Mouse (Mus musculus): ENCODE measurements around the gene Sys1. TPM values are rescaled to one million over a fixed set of nuclear protein-coding genes. Genes with fewer than 3 reads are reported as not detected.

Sys1 gene
- polyA plus RNA-seq, 1 experiment, result 26.4 TPM

- Histone ChIP-seq H3K4me3 (ENCODE audit: control insufficient read depth, low read depth, low read length) (no peak overlapping the region), H3K27me3 (ENCODE audit: control insufficient read depth, insufficient read depth, low read length) (no peaks in the 10 kb centered on the region), H3K27ac (ENCODE audit: control insufficient read depth, insufficient read depth, low read depth, low read length) (no peak overlapping the region), H3K4me1 (ENCODE audit: control insufficient read depth, insufficient read depth, low read length) (no peaks in the 10 kb centered on the region), H3K36me3 (ENCODE audit: control insufficient read depth, insufficient read depth, low read length) (no peaks in the 10 kb centered on the region)
- TF ChIP-seq POLR2A (IDR thresholded peaks at IDR 0.05; ENCODE audit: control insufficient read depth, low read depth, low read length) (no peak), CTCF (IDR thresholded peaks at IDR 0.05; ENCODE audit: control insufficient read depth, insufficient read depth, insufficient replicate concordance, low read depth, low read length) (no peak)
These were observed 35.5 kb upstream of the Sys1 start for GRCm38 (mm10) chr2:164421306-164421705.

GRCm38 (mm10) chr2:164421979-164422378, 34.8 kb upstream of the Sys1 start:
- H3K36me3 ChIP-seq (ENCODE audit: control insufficient read depth, insufficient read depth, low read length), result no peaks in the 10 kb centered on the region
- no peak overlapping the region for H3K27ac ChIP-seq (ENCODE audit: control insufficient read depth, insufficient read depth, low read depth, low read length)
- no peaks in the 10 kb centered on the region for H3K27me3 ChIP-seq (ENCODE audit: control insufficient read depth, insufficient read depth, low read length)
- H3K4me1 ChIP-seq (ENCODE audit: control insufficient read depth, insufficient read depth, low read length), result no peaks in the 10 kb centered on the region
- TF ChIP-seq CTCF (IDR thresholded peaks at IDR 0.05; ENCODE audit: control insufficient read depth, insufficient read depth, insufficient replicate concordance, low read depth, low read length) (no peak), POLR2A (IDR thresholded peaks at IDR 0.05; ENCODE audit: control insufficient read depth, low read depth, low read length) (no peak)
- H3K4me3 ChIP-seq (ENCODE audit: control insufficient read depth, low read depth, low read length), result no peak overlapping the region

GRCm38 (mm10) chr2:164422675-164423393, 33.9 kb upstream of the Sys1 start:
- TF ChIP-seq CTCF (IDR thresholded peaks at IDR 0.05; ENCODE audit: control insufficient read depth, insufficient read depth, insufficient replicate concordance, low read depth, low read length), result no peak
- no peak for TF ChIP-seq POLR2A (IDR thresholded peaks at IDR 0.05; ENCODE audit: control insufficient read depth, low read depth, low read length)
- no peak overlapping the region for H3K27ac ChIP-seq (ENCODE audit: control insufficient read depth, insufficient read depth, low read depth, low read length)
- no peaks in the 10 kb centered on the region for H3K4me1 ChIP-seq (ENCODE audit: control insufficient read depth, insufficient read depth, low read length)
- H3K27me3 ChIP-seq (ENCODE audit: control insufficient read depth, insufficient read depth, low read length), result no peaks in the 10 kb centered on the region
- H3K4me3 ChIP-seq (ENCODE audit: control insufficient read depth, low read depth, low read length), result no peak overlapping the region
- H3K36me3 ChIP-seq (ENCODE audit: control insufficient read depth, insufficient read depth, low read length), result no peaks in the 10 kb centered on the region

- H3K27me3 ChIP-seq (ENCODE audit: control insufficient read depth, insufficient read depth, low read length), result no peaks in the 10 kb centered on the region
- no peaks in the 10 kb centered on the region for H3K4me1 ChIP-seq (ENCODE audit: control insufficient read depth, insufficient read depth, low read length)
- H3K4me3 ChIP-seq (ENCODE audit: control insufficient read depth, low read depth, low read length), result no peak overlapping the region
- no peak overlapping the region for H3K27ac ChIP-seq (ENCODE audit: control insufficient read depth, insufficient read depth, low read depth, low read length)
- no peaks in the 10 kb centered on the region for H3K36me3 ChIP-seq (ENCODE audit: control insufficient read depth, insufficient read depth, low read length)
- no peak for TF ChIP-seq CTCF (IDR thresholded peaks at IDR 0.05; ENCODE audit: control insufficient read depth, insufficient read depth, insufficient replicate concordance, low read depth, low read length)
- no peak for TF ChIP-seq POLR2A (IDR thresholded peaks at IDR 0.05; ENCODE audit: control insufficient read depth, low read depth, low read length)
These were observed 33.3 kb upstream of the Sys1 start for GRCm38 (mm10) chr2:164423464-164423863.

GRCm38 (mm10) chr2:164424406-164424805, 32.4 kb upstream of the Sys1 start:
- Histone ChIP-seq H3K4me3 (ENCODE audit: control insufficient read depth, low read depth, low read length) (no peak overlapping the region), H3K36me3 (ENCODE audit: control insufficient read depth, insufficient read depth, low read length) (no peaks in the 10 kb centered on the region), H3K27me3 (ENCODE audit: control insufficient read depth, insufficient read depth, low read length) (no peaks in the 10 kb centered on the region), H3K27ac (ENCODE audit: control insufficient read depth, insufficient read depth, low read depth, low read length) (no peak overlapping the region), H3K4me1 (ENCODE audit: control insufficient read depth, insufficient read depth, low read length) (no peaks in the 10 kb centered on the region)
- TF ChIP-seq POLR2A (IDR thresholded peaks at IDR 0.05; ENCODE audit: control insufficient read depth, low read depth, low read length) (no peak), CTCF (IDR thresholded peaks at IDR 0.05; ENCODE audit: control insufficient read depth, insufficient read depth, insufficient replicate concordance, low read depth, low read length) (no peak)

- no peaks in the 10 kb centered on the region for H3K27me3 ChIP-seq (ENCODE audit: control insufficient read depth, insufficient read depth, low read length)
- H3K4me1 ChIP-seq (ENCODE audit: control insufficient read depth, insufficient read depth, low read length), result peaks cover 3% of the 10 kb centered on the region
- no peak overlapping the region for H3K27ac ChIP-seq (ENCODE audit: control insufficient read depth, insufficient read depth, low read depth, low read length)
- no peak overlapping the region for H3K4me3 ChIP-seq (ENCODE audit: control insufficient read depth, low read depth, low read length)
- no peaks in the 10 kb centered on the region for H3K36me3 ChIP-seq (ENCODE audit: control insufficient read depth, insufficient read depth, low read length)
- no peak for TF ChIP-seq POLR2A (IDR thresholded peaks at IDR 0.05; ENCODE audit: control insufficient read depth, low read depth, low read length)
- no peak for TF ChIP-seq CTCF (IDR thresholded peaks at IDR 0.05; ENCODE audit: control insufficient read depth, insufficient read depth, insufficient replicate concordance, low read depth, low read length)
These were observed 31.4 kb upstream of the Sys1 start for GRCm38 (mm10) chr2:164425401-164425800.

GRCm38 (mm10) chr2:164426121-164426520, 30.6 kb upstream of the Sys1 start:
- H3K36me3 ChIP-seq (ENCODE audit: control insufficient read depth, insufficient read depth, low read length), result no peaks in the 10 kb centered on the region
- no peak overlapping the region for H3K27ac ChIP-seq (ENCODE audit: control insufficient read depth, insufficient read depth, low read depth, low read length)
- H3K27me3 ChIP-seq (ENCODE audit: control insufficient read depth, insufficient read depth, low read length), result no peaks in the 10 kb centered on the region
- H3K4me1 ChIP-seq (ENCODE audit: control insufficient read depth, insufficient read depth, low read length), result peaks cover 10% of the 10 kb centered on the region
- TF ChIP-seq POLR2A (IDR thresholded peaks at IDR 0.05; ENCODE audit: control insufficient read depth, low read depth, low read length) (no peak), CTCF (IDR thresholded peaks at IDR 0.05; ENCODE audit: control insufficient read depth, insufficient read depth, insufficient replicate concordance, low read depth, low read length) (no peak)
- no peak overlapping the region for H3K4me3 ChIP-seq (ENCODE audit: control insufficient read depth, low read depth, low read length)

All from testis, adult 2 months (tissue).